Mouse (Mus musculus) cerebellum, adult 2 months (tissue): ENCODE data around the gene Nop16. TPM values are rescaled to one million over a fixed set of nuclear protein-coding genes. Genes with fewer than 3 reads are reported as not detected.

Experiments
- DNase-seq, 2 experiments: peaks; one replicate each; pipeline ENCODE4 v3.0.0; 2021
- H3K27ac ChIP-seq: fragments of 200-500 bp; 2 replicates; pipeline ENCODE4 v1.5.1; 2012; ENCODE audit warnings: low read length, control low read depth, inconsistent platforms; ENCODE audit not compliant: insufficient read depth
- H3K27me3 ChIP-seq: fragments of 200-500 bp; 2 replicates; pipeline ENCODE4 v1.6.1; 2012; ENCODE audit warnings: inconsistent platforms, mild to moderate bottlenecking, low read length, moderate library complexity; ENCODE audit not compliant: control insufficient read depth, insufficient read depth
- H3K4me1 ChIP-seq: fragments of 200-500 bp; 2 replicates; pipeline ENCODE4 v1.6.1; 2011; ENCODE audit warnings: low read length; ENCODE audit not compliant: control insufficient read depth, insufficient read depth
- H3K4me3 ChIP-seq: fragments of 200-500 bp; replicated peaks from 2 replicates; pipeline ENCODE3; 2011; ENCODE audit warnings: mild to moderate bottlenecking, low read depth, low read length, control low read depth; ENCODE audit not compliant: insufficient read depth
- CTCF ChIP-seq: fragments of 200-500 bp; IDR thresholded peaks from 2 replicates; pipeline ENCODE4 v1.5.1; 2011; ENCODE audit warnings: low read depth, mild to moderate bottlenecking, control low read depth, low read length, moderate library complexity, borderline replicate concordance; ENCODE audit not compliant: insufficient read depth
- POLR2A ChIP-seq: fragments of 200-500 bp; IDR thresholded peaks from 2 replicates; pipeline ENCODE4 v1.6.1; 2011; ENCODE audit warnings: low read length, control low read depth, borderline replicate concordance; ENCODE audit not compliant: insufficient read depth
- whole genome bisulfite sequencing: fragments of 180-500 bp; shearing (Covaris S2); methylation state at CpG from one replicate; pipeline ENCODE4 v1.1.7; 2018; 5-methylcytosine and 5-hydroxymethylcytosine counted together
- polyA plus RNA-seq: library from polyadenylated mRNA; depleted of rRNA; stranded (reverse); fragments of >200 nt; gene quantifications from 2 replicates; pipeline ENCODE4 v1.2.3, GENCODE M21; 2012

The Nop16 gene
- polyA plus RNA-seq, 1 experiment, result 26.4 TPM

DNA sequence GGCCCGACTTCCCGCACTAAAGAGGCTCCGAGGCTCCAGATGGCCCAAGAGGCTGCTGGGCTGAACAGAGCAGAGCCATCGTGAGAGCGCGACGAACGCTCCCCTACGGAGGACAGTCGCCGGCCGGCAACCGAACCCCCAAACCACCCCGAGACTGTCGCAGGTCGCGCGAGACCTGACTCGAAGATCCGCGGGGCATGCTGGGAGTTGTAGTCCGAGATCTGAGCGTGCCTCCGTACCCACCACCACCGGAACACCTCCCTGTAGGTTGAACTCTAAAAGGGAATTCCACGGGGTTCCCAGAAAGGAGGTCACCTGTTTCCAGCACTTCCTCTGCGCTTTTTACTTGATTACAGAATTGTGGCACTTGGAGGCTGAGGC is 24.7 kb downstream of the Nop16 start, which contains the start of gene 4833439L19Rik:
TSS of gene 4833439L19Rik (minus strand) at position 235 of the 381 bp plus-strand sequence.
- peak; percentile 94 for TF ChIP-seq POLR2A
- no peak for TF ChIP-seq CTCF
- peak; percentile 94 for DNase-seq
- H3K4me3 ChIP-seq, result peak within 1 kb of the TSS; percentile 98
- H3K4me1 ChIP-seq, result peaks cover 16% of the 10 kb centered on the region
- H3K27me3 ChIP-seq, result no peaks in the 10 kb centered on the region
- 0% methylated on average over 27 of the region's 27 CpGs for WGBS
- H3K27ac ChIP-seq, result peak within 1 kb of the TSS; percentile 51

DNA sequence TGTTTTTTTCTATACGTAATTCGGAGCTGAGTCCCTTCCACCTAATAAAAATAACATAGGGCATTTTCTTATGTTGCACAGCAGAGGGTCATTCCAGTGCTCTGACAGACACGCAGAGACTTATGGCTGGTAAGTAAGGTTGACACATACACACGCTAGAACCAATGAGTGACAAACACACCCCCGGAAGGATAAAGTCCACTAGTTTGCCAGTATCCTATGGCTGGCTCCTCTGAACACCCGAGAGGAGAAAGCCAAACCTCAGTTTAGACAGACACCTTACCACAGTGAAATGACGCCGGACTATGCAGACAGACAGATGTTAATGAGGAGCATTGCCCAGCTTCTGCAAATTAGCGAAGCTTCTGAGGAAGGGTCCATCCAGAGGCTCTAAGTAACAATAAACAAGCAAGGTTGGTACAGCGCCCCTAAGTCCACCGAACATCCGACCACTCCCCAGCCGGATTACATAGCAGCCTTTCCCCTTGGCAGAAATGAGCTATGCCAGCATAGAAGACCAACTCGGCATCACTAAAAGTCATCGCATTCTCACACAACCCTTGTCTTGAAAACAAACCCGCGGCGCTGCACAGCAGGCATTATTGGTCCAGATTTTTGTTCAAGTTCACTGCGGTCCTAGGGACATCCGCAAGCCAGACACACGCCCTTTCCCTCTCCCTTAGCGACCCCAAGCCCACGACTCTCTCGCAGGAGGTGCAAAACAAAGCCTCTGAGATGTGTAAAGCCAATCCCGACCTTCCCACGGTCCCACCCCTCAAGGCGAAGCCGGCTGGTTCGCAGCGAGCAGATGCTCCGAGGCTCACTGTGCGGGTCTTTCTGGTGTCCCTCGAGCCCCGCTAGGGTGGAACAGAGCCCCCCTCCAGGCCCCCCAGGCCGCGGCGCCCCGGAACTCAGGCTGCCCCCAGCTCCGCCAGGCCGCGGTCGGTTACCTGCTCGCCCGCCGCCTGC is 25.4 kb downstream of the Nop16 start:
- Histone ChIP-seq H3K27me3 (no peaks in the 10 kb centered on the region), H3K4me3 (peak overlapping the region; percentile 98), H3K27ac (peak overlapping the region; percentile 51), H3K4me1 (peaks cover 16% of the 10 kb centered on the region)
- no peak for DNase-seq
- TF ChIP-seq CTCF (no peak), POLR2A (no peak)
- WGBS, result 4% methylated on average over 45 of the region's 45 CpGs

DNA sequence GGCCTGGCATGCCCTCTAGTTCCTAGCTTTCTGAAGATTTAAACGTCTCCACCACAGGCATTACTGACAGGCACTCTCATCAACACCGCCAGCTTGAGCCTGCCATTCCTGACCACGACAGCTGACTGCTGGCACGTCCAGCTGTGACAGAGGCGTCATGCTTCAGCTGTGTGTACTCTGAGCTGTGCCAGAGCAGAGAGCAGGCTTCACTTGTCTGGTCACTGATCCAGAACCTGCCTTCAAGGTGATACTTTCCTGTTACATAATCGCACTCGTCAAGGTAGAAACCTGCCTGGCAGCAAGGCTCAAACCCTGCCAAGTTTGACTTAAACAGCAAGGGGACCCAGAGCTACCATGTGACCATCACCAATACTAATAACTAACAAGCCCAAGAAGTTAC is 27.3 kb downstream of the Nop16 start:
- Histone ChIP-seq H3K27me3 (no peaks in the 10 kb centered on the region), H3K4me3 (peak overlapping the region; percentile 34), H3K4me1 (peaks cover 24% of the 10 kb centered on the region), H3K27ac (peak overlapping the region; percentile 51)
- WGBS, result 17% methylated on average over 7 of the region's 7 CpGs
- peak; percentile 37 to 39 for DNase-seq
- TF ChIP-seq POLR2A, result no peak
- no peak for TF ChIP-seq CTCF

DNA sequence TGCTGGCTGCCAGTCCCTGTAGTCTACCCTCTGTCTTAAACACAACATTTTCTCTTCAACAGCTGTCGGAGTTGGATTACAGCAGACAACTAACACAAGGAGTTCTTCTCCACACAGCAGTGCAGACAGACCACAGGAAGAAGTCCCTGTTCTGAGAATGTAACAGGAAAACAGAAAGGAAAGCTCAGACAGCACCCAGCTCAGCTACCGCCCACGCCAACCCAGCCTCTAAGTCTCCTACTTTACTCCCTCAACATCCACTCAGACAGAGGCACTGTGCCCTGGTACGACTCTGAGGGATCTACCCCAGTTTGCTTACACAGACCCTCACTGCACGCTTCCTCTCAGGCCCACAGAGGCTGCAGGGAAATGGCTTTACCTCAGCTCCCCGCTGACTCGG is 29.3 kb downstream of the Nop16 start:
- 91% methylated on average over 7 of the region's 7 CpGs for WGBS
- no peak overlapping the region for H3K27ac ChIP-seq
- no peak overlapping the region for H3K4me3 ChIP-seq
- peaks cover 38% of the 10 kb centered on the region for H3K4me1 ChIP-seq
- TF ChIP-seq CTCF (no peak), POLR2A (no peak)
- no peak for DNase-seq
- H3K27me3 ChIP-seq, result no peaks in the 10 kb centered on the region

DNA sequence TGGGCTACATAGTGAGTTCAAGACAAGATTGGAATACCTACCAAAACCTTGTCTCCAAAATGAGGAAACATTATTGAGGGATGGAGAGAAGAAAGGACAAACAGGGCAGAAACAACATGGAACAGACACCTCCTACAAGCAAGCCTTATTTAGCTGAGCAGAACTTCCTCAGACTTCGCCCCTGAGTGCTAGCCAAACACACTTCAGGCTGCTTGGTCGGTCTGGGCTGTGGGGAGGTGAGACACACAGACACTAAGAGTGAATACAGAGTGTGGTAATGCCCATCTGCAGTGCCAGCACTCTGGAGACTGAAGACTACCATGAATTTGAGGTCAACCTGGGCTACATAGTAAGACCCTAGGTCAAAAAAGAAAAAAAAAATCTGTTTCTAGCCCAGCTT is 30.2 kb downstream of the Nop16 start:
- no peak overlapping the region for H3K27ac ChIP-seq
- H3K4me3 ChIP-seq, result no peak overlapping the region
- WGBS, result 92% methylated on average over 2 of the region's 2 CpGs
- DNase-seq, result no peak
- H3K27me3 ChIP-seq, result no peaks in the 10 kb centered on the region
- peaks cover 39% of the 10 kb centered on the region for H3K4me1 ChIP-seq
- TF ChIP-seq CTCF (no peak), POLR2A (no peak)

DNA sequence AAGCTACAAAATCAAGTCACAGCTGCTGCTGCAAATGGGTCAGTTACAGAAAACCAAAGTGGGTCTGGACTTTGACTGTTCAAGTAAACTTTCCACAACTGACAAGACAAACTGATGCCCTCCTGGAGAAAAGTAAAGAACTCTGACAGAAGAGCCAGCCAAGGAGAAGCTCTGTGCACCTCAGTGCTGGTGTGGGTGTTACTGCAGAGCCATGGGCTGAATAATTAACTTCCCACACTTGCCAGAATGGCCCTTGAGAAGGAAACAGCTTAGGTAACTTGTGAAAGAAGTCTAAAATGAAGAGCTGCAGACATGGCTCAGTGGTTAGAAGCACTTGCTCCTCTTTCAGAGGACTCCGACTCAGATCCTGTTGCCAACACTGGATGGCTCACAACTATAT is 32.2 kb downstream of the Nop16 start:
- no peaks in the 10 kb centered on the region for H3K27me3 ChIP-seq
- TF ChIP-seq POLR2A (no peak), CTCF (no peak)
- 89% methylated on average over 1 of the region's 1 CpGs for WGBS
- peaks cover 37% of the 10 kb centered on the region for H3K4me1 ChIP-seq
- H3K27ac ChIP-seq, result peak overlapping the region; percentile 97
- no peak overlapping the region for H3K4me3 ChIP-seq
- no peak for DNase-seq

DNA sequence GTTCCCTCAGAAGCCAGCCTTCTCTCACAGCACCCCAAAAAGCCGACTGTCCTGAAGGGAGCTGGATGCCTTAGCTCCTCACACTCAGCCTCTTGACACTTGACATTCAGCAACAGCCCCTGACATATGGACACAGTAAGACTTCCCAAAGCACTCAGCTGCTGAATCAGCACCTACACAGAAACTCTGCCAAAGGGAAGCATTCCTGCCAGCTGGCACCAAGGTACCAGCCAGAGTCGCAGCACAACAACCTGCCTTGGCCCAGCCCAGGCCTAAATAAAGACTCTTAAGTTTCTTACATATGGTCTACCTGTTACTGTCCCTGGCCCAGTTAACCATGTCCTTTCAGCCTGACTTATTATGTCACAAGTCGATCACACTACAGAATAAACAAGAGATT is 33.1 kb downstream of the Nop16 start:
- no peaks in the 10 kb centered on the region for H3K27me3 ChIP-seq
- 0 out of 2 replicates have a peak, but pooled peaks have one; percentile 13 for TF ChIP-seq POLR2A
- no peak for TF ChIP-seq CTCF
- peak; percentile 95 to 98 for DNase-seq
- peaks cover 31% of the 10 kb centered on the region for H3K4me1 ChIP-seq
- H3K27ac ChIP-seq, result peak overlapping the region; percentile 86
- no peak overlapping the region for H3K4me3 ChIP-seq
- WGBS, result 6% methylated on average over 3 of the region's 3 CpGs

DNA sequence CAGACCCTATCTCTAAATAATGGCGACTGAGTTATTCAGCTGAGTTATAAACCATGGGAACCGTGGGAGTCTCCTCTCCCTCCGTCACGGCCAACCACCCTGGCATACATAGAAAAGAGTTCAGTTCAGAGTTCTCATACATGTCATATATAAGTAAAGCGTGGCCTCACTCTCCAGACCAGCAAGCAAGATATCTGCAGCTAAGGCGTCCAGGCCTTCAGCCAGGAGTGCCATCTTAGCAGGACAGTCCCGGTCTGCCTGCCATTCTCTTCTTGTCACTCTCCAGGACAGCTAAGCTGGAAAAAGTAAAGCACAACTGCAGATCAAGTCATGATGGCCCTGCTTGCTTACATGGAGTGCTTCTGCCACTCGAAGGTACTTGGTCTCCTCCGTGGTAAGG is 33.7 kb downstream of the Nop16 start:
- H3K4me3 ChIP-seq, result no peak overlapping the region
- WGBS, result 51% methylated on average over 9 of the region's 9 CpGs
- TF ChIP-seq CTCF (no peak), POLR2A (no peak)
- H3K4me1 ChIP-seq, result peaks cover 28% of the 10 kb centered on the region
- peak overlapping the region; percentile 86 for H3K27ac ChIP-seq
- no peak for DNase-seq
- H3K27me3 ChIP-seq, result no peaks in the 10 kb centered on the region
